Mouse (Mus musculus) MEL-GATA-1-ER (cell line): ENCODE results near the gene Adgrl3.

Experiments used
- DNase-seq: peaks from one replicate; pipeline ENCODE4 v3.0.0-alpha.2; 2012; ENCODE audit warnings: low read depth; ENCODE audit errors: extremely low read depth

The Adgrl3 gene

GRCm38 (mm10) chr5:81019590-81020254 lies at the start of gene Adgrl3:
TSS of gene Adgrl3 (plus strand) at chr5:81020138.
- no peak for DNase-seq

DNA sequence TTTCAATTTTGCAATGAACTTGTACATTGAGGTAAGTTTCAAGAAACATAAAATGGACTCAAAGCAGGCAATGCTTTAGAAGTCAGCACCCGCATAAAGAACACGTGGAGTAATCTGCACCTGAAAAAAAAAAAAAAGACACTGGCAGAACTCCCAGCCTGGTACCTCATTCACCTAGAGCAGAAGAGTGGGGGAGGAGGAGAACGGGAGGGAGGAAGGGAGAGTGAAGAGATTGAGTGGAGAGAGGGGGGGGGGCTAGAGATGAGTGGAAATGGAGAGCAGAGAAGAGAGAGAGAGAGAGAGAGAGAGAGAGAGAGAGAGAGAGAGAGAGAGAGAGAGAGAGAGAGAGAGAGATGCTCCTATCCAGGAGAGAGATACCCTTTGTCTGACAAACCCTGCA lies 772 bp upstream of the Adgrl3 start:
- no peak for DNase-seq

DNA sequence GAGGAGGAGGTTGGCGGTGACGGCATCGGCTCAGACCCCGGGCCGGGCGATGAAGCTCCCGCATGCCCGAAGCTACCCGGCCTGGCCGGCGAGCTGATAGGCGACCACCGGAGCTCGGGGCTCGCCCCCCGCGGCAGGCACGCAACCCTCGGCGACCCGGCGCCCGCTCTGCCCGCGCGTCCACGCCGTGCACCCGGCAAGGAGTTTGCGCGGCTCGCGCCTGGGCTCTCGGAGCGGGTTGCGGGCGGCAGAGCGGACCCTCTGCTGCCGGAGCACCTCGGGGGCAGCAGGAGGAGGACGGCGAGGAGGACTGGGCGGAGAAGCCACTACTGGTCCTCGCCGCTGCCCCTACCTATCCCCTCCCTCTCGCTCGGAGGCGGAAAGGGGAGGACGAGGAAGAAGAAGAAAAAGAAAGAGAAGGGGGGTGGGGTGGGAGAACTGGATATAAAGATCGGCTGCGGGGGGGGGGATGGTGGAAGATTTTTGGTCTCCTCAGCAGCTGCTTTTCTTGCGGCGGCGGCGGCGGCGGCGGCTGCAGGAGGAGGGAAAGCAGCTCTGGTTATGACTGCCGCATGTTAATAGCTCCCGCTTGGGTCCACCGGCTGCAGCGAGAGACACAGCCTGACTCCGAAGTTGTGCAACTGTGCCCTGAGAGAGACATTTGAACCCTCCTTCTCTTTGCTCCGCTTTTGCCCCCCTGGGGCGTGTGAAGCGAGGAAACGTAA lies 505 bp downstream of the Adgrl3 start:
- DNase-seq: no peak

DNA sequence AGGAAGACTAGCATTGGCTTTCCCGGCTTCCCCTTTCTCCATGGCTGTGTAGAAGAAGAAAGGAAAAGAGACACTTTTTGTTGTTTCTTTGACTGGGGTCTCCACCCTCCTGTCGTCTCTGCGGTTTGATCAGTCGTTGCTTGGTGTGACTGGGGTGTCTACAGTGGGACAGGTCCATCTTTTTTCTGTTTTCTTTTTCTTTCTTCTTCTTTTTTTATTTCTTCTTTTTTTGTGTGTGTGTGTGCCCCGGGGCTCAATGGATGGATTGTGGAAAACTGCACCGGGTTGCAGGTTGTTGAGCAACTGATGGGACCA lies 1.0 kb downstream of the Adgrl3 start:
- no peak for DNase-seq

GRCm38 (mm10) chr5:81021331-81021863 lies 1.5 kb downstream of the Adgrl3 start:
- DNase-seq: no peak

- no peak for DNase-seq
These were observed 1.9 kb downstream of the Adgrl3 start for GRCm38 (mm10) chr5:81021864-81022305.

DNA sequence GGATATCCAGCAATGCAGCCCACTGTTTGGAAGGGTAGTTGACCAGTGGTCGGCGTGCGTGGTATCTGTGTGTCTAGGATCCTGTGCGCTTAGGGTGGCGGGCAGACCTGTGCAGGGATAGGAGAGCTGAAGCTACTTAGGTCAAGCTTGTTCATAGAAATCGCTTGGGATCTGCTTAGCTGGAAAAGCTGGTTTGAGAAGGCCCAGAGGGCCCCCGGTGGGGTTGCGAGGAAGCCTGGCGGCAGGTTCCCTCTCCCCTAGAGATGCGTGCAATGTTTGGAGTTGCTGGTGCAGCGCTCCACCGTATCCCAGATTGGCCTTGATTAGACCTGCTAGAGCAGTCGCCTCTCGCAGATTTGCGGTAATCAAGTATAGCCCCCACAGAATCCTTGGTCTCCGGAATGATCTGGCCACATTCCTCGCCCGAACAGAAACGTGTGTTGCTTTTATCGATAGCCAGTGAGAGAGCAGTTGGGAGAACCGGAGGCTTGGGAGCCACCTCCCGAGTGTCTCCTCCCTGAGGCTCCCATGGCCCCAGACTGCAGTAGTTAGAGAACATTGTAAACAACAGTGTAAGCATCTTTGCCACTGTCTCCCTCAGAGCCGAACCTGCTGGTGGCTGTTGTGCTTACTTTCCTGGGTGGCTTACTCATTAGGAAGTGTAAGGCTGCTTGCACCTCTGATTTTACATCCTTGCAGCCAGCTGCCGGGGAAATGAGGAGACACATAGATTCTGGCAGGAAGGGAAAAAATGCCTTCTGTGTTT lies 2.6 kb downstream of the Adgrl3 start:
- no peak for DNase-seq

- no peak for DNase-seq
These were observed 4.2 kb downstream of the Adgrl3 start for GRCm38 (mm10) chr5:81023923-81024715.

- DNase-seq: no peak
These were observed 8.9 kb downstream of the Adgrl3 start for GRCm38 (mm10) chr5:81028875-81029274.

- no peak for DNase-seq
These were observed 17.2 kb downstream of the Adgrl3 start for GRCm38 (mm10) chr5:81037091-81037490.

DNA sequence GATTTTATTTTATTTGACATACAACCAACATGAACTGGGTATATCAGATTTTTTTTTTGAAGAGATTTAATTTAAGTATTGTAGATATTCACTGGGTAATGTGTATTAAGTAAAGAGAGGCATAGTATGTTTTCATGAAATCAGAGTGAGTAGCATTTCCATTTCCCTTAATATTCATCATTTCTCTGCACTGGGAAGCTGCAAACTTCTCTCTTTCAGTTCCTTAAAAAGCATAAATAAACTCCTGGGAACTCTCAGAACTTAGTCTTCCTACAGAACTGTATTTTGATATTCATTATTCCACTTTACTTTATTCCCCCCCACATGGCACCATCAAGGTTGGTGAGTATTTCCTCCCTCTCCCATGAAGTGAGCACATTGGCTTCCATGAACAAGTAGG lies 23.9 kb downstream of the Adgrl3 start:
- DNase-seq: no peak

DNA sequence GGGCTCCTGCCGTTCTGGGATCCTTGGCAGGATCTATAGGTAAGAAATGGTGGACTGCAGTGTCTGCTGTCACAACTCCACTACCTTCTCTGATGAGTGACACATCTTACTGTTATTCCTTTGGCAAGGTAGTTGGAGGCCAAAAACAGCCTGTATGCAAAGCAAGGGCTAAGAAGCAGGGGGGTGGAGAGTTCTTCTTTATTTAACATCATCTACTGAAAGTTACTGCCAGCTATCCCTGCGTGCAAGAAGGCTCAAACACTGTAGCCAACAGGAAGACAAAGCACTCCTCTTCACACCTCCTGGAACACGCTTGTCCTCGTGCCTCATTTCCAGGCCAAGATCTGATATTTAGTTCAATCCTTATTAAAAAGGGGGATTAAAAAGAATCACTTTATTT lies 26.2 kb downstream of the Adgrl3 start:
- no peak for DNase-seq

- no peak for DNase-seq
These were observed 34.7 kb downstream of the Adgrl3 start for GRCm38 (mm10) chr5:81054628-81055027.

- DNase-seq: no peak
These were observed 35.3 kb downstream of the Adgrl3 start for GRCm38 (mm10) chr5:81055253-81055652.

- peak; percentile 4 for DNase-seq
These were observed 38.2 kb downstream of the Adgrl3 start for GRCm38 (mm10) chr5:81058122-81058521.

GRCm38 (mm10) chr5:81060950-81061349 lies 41.0 kb downstream of the Adgrl3 start:
- DNase-seq: no peak

GRCm38 (mm10) chr5:81061386-81061785 lies 41.4 kb downstream of the Adgrl3 start:
- DNase-seq: no peak

GRCm38 (mm10) chr5:81064026-81064425 lies 44.1 kb downstream of the Adgrl3 start:
- no peak for DNase-seq

GRCm38 (mm10) chr5:81068173-81068572 lies 48.2 kb downstream of the Adgrl3 start:
- no peak for DNase-seq

DNA sequence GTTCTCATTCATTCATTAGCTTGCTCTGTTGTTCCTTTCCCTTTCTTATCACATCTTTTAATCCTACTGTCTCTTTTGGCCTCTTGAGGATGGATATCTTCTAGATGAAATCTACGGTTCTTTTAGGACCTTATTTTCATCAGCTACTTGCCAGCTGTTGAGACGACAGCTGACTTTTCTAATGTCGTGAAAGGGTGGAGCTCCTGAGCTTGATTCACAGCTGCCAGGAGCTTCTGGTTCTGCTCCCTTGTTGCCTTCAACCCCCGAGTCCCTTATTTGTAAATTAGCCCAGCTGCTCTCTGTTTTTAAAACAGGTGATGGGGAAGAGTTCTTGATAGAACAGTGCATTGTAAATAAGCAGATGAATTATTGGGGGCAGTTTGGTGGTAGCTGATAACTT lies 48.9 kb downstream of the Adgrl3 start:
- DNase-seq: no peak

- no peak for DNase-seq
These were observed 53.0 kb downstream of the Adgrl3 start for GRCm38 (mm10) chr5:81072888-81073287.
